Mouse (Mus musculus) myocyte (in vitro differentiated cells): Measurements from ENCODE around the gene Milr1.

Experiments used
- MYOG ChIP-seq, 3 experiments: IDR thresholded peaks; one replicate each; pipeline ENCODE4 v1.6.1; 2011; ENCODE audit warnings: control low read depth in 2 of 3, low read depth in 2 of 3, mild to moderate bottlenecking in 2 of 3; ENCODE audit not compliant: insufficient read length in 2 of 3, control insufficient read depth in 1 of 3, insufficient read depth in 1 of 3
- POLR2A ChIP-seq: IDR thresholded peaks from one replicate; pipeline ENCODE4 v1.6.1; 2011; ENCODE audit warnings: low read depth, mild to moderate bottlenecking, control low read depth, moderate library complexity; ENCODE audit not compliant: insufficient read length
- USF1 ChIP-seq: IDR thresholded peaks from one replicate; pipeline ENCODE4 v1.6.1; 2011; ENCODE audit warnings: low read depth, mild to moderate bottlenecking, control low read depth, moderate library complexity

DNA sequence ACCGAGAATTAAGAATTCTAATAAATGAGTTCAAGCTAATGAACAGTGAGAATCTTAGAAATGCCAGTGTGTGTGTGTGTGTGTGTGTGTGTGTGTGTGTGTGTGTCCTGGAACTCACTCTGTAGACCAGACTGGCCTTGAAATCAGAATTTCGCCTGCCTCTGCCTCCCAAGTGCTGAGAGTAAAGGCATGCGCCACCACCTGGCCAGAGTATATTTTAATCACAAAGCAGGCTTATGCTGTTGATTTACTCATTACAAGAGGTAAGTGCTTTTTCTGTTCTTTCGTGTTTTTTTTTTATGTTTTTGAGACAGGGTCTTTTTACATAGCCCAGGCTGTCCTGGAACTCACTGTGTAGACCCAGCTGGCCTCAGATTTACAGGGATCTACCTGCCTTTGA is 42.8 kb downstream of the Milr1 start:
- TF ChIP-seq POLR2A (no peak), USF1 (no peak), MYOG (IDR thresholded peaks at IDR 0.05; ENCODE audit: control insufficient read depth in 1 of 3, insufficient read depth in 1 of 3, insufficient read length in 2 of 3, low read depth in 2 of 3) (no peak)
